Mouse (Mus musculus) right cerebral cortex, postnatal 36 days (tissue): ENCODE measurements at regions not wholly inside any gene's neighbourhood (a gene's known extent, or its start where the extent isn't known, plus 50 kb on each side); places are given as distances from the start of the nearest gene placed in this dataset.

ENCODE experiments used
- DNase-seq, 2 experiments: peaks; one replicate each; pipeline ENCODE4 v3.0.0; 2022; ENCODE audit warnings: low spot score in 2 of 2, mixed read lengths in 1 of 2

DNA sequence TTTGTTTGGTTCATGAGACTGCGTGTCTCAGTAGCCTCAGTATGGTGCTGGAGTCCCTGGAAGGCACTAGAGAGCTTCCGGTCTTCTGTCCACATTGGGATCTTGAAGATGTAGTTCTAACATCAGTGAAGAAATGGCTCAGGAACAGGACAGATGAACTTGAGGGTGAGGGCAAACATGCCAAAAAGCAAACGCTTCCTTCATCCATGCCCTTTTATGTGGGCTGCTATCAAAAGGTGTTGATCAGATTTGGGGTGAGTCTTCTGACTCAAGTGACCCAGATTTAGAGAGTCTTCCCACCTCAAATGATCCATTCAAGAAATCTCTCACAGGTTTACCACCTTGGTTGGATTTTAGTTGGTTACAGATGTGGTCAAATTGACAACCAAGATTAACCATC is 304.1 kb upstream of the Klf3 start:
- DNase-seq, result no peak

DNA sequence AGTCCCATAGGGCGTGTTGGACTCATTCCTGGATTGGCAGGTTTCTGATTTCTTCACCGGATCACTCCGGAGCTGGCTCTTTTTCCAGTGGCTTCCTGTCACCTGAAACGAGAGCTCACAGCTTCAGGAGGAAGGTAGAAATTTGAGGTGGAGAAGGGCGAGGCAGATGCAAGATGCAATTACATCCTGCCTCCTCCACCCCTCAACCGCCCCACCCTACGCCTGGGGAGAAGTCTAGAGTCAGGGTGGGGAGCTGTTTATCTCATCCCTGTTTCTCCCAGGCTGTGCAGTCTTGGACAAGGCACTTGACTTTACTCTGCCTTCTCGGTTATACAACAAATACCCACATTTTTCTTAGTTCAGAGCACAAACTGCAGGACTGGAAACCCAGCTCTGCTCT is 302.8 kb upstream of the Klf3 start:
- no peak for DNase-seq

DNA sequence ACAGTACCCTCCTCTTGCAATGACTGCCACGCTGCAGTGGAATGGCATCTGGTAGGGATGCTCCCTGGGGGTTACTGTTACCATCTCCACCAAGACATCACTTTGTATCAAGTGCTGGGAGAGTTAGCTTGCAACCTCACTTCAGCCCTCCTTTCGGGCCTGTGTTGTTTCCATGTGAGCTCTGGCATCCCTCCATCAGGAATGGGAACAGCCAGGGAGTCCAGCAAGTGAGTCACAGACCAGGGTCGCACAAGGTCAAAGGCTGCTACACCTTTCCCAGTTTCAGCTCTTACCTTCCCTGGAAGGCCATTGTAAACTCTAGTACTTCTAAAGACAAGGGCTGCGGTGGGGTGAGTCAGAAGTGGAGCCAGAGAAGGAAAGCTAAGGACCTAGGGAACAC is 302.3 kb upstream of the Klf3 start:
- no peak for DNase-seq

DNA sequence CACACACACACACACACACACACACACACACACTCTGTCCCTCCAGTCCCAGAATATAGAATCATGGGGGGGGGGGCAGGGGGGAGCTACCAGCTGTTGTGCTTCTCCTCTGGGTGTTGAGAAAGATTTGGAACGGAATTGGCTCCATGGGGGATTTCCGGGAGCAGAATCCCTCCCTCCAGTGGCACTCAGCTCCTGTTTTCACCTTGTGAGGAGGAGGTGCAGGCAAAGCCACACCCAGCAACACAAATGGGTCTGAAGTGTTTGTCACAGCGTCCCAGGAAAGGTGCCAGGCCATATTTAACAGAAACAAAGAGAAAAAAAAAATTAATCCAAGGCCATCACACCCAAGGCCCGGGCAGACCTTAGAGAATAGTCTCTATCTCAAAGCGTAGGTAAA is 301.4 kb upstream of the Klf3 start:
- DNase-seq, result no peak

DNA sequence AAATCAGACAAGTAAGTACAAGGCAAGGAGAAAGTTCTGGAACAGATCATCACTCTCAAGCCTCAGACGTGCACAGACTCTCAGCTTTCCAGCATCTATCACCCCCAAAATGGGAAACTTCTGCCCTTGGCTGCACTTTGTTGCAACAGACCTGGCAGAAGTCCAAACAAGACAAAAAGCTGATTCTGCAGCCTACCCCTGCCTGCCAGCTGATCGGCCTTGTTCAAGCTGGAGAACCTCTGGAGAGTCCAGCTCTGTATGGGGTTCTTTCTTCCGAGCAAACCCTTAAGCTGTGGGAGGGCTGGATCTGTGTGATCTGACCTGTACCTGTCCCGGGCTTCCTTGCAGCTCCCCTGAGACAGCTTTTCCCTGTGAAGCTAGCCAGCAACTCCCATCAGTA is 299.7 kb upstream of the Klf3 start:
- DNase-seq, result no peak

DNA sequence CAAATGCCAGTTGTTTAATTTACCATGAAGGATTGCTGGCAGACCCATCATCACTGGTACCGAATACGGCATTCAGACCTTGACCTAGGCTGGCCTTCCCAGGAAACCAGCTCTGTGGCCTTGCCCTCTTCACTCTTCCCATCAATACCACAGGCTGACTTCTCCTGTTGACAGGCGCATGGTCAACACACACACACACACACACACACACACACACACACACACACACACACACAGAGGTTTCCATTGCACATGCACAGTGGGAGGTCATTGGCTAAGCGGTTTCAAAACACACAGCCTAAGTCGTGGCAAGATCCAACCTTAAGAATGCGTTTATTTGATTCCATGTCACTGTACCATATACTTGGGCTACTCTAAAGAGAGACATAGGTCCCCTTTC is 298.7 kb upstream of the Klf3 start:
- no peak for DNase-seq

DNA sequence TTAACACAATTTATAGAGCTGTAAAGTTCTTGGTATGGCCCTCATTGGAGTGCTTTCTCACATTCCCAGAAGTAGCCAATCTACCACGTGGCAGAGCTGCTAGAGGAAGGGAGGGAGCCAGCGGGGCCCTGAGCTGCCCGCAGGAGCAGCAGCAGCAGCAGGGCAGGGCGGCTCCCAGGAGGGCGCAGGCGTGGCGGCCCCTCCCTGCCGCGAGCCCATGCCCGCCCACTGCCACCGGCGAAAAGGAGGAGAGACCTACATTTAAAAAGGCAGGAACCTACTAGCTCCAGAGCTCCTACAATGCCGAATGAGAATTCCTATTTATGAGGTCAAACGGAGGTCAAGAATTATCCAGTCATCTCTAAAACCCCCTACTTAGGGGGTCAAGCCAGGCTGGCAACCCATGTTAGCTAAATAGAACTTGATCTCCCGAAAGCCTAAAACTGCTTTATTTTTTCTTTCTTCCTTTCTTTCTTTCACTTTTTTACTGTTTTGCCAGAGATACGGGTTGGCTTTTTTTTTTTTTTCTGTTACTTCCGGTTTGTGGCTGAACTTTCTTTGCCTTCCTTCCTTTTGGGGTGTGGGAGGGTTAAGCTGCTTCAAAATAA is 297.9 kb upstream of the Klf3 start:
- DNase-seq, result no peak

DNA sequence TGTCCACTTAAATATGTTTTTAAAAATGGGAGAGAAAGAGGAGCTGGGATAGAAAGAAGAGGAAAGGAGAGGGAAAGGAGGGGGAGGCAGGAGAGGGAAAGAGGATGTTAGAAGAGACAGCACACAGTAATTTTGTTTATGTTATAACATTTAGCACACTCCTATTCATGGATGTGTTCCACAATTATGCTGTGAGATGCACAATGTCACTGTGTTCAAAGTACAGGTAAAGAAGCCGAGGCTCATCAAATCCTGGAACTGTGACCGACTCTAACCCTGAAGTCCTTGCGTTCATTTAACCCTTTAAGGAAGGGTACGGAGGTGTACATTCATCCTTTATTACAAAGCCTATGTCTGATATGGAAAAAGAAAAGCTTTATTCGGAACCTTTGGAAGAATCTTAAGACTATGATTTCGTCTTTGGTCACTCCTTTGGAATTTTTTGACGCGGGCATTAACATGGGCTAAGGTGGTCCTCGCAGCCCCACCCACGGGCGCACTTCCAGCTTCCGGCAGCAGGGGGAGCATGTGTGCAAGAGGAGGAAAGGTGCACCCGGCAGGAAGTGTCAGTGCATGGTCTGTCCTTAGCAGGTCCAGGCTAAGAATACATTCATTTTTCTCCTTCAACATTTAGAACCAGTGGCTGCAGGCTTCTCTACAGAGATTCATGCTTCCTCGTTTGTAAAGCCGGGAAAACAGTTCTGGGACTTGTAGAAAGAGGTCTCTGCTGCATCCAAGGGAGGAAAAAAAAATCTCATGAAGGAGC is 297.2 kb upstream of the Klf3 start:
- DNase-seq, result peak; percentile 43 to 59

DNA sequence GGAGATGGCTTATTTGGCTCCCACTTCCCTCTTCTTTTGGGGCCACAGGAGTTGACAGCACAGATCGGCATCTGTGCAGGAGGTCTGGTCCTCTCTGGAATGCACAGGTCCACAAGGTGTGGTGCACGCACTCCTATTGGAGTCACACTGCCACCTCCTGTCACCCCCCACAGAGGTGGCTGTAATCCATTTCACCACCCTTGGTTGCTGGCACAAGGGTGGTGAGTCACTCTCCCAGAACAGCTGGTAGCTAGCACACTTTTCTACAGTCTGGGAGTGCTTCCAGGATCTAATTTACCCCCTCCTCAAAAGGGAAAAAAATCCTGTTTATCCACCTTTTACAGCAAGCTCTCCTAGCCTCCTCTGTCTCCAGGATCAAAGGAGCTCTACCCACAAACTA is 294.6 kb upstream of the Klf3 start:
- no peak for DNase-seq

DNA sequence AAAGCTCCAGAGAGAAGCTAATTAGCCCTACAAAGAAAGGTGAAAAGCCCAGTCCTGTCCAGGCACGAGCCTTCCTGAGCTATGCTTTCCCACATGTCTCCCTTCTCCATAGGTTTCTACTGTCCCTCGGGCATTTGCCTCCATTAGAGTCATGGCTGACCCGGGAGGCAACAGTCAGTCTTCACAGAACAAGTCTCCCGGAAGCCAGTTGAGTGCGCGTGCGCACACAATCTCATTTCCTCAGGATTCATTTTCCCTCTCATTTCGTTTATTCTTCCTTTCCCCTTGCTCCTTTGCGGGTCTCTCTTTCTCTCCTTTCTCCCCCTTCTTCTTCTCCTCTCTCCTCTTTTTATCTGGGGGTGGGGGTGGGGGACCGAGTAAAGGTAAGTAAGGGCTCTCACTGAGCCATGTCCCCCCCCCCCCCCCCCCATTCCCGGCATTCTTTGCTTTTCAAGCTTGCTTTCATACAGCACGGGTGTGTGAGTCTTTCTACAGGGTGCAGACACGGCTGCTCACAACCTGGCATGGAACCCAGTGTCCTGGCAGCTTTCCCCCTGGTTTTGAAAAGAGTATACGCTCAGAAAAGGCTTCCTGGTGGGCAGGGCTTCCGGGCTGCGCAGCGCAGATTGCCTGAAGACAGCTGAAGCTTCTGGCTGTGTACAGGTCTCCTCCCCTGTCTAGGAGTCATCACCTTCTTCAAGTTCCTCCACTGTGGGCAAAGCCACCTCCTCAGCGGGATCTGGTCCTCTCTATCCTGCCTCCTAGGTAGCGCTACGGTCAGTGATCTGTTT is 289.8 kb upstream of the Klf3 start:
- peak in 1 of 2 experiments; percentile 26 for DNase-seq

DNA sequence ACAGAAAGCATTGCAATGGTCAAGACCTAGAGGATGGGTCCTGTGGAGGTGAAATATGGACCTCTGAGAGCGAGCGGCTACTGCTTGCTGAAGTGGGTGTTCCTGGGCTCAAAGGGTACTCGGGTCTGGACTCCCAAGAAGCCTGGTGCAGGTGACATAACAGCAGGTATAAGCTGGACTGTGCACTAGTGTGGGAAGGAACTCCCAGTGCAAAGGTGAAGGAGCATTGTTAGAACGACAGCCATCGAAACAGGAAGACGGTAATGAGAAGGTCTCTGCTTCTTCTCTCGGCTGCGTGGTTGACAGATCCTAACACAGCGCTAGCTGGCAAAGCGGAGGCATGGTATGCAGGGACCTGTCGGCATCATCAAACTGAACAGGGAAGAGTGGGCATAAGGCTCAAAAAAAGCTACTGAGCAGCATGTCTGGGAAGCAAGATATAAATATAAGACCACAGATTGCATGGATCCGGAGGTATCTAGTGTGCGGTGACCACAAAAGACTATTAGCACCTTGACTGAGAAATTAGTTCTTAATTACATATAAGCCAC is 287.0 kb upstream of the Klf3 start:
- DNase-seq, result no peak

DNA sequence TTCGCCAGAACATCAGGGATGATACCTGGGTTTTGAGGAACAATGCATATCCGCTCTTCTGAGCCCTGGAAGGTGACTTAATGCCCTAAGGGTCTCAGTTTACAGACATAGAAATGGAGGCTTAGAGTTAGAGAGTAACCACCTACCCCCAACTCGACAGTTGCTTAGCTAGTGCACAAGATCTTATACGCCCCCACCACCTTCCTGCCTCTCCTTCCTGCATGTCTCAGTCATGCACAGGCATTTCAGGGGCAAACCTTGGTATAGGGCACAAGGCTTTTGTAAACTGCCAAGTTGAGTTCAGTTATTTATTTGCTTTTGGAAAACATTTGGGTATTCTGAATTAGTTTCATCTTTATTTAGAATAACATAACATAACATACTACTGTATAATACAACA is 285.9 kb upstream of the Klf3 start:
- DNase-seq, result no peak

DNA sequence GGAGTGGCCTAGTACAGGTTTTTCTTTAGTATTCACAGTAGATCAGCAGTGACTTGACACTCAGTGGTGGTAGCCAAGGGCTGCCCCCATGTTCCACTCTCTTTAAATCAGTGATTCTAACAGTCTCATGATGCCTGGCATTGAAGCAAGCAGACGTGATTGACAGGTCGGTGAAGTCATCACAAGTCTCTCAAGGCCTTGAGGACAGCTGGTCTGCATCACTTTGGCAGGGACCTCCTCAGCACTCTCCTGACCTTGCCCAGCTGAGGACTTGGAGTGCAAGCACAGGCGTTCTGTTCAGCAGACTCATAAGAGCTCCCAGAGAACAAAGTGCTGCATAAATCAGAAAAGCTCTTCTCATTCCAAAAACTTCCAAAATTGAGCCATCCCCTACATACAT is 285.4 kb upstream of the Klf3 start:
- DNase-seq, result no peak

DNA sequence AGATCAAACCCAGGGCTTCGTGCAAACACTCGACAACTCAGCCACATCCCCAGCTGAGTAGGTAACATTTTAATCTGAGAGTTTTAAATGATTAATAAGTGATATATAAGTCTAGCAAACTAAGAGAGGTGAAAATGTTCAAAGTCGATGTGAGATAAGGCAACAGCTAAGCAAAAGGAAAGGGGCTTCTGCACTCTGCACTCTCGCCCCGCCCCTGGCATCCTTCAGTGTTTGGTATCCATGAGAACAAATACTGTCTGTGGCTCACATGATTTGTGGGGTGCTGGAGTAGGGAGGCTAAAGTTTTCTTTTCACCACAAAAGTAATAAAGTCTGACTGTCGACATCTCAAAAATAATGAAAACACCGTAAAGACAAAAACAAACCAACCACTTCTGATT is 284.2 kb upstream of the Klf3 start:
- no peak for DNase-seq

DNA sequence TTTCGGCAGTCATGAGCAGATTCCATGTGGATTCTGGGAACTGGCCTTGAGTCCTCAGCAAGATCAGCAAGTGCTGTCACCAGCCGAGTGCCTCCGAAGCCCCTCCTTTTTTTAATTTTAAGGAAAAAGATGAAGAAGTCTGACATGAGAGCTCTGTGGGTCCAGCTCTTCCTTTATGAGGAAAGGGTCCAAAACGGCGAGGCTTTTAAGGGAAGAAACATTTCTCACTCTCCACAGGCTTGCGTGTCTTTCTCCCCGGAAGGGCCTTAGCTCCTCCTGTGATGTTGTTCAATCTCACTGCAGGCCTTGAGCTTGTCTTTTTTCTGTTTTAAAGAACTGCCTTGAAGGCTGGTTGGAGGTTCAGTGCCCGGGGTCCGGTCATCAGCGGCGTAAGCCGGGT is 283.5 kb upstream of the Klf3 start:
- no peak for DNase-seq

DNA sequence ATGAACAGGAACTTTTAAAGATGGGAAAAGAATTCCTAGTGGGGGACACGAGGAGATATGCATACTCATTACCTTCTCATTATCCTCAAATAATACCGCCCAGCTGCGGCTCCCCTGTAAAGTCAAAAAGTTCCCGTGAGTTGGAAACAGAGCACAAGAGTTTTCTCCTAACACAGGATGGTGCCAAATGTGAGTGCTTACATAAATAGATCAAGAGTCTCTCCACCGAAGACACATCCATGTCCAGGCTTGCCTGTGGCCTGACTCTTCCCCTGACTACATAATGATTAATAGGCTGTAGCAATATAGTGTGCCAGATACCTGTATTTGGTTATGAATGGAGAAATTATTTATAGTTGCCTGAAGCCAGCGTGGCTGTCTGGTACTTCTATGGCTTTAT is 281.8 kb upstream of the Klf3 start:
- no peak for DNase-seq

DNA sequence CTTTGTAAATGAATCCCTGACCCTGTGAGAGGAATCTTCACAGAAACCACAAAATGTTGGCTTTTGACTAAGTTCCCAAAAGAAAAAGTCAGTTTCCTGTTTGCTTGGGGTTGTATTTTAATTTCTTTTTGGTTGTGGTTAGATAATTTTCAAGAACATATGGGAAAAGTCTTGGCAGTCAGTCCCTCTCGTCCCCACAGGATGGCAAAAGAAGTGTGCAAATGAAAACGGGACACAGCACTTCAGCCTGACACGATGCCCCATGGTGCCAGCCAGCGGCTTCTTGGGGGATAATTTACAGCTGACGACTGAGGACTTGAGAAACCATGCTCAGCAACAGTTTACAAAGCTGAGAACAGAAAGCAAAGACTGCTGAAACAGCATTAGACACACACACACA is 281.2 kb upstream of the Klf3 start:
- no peak for DNase-seq

DNA sequence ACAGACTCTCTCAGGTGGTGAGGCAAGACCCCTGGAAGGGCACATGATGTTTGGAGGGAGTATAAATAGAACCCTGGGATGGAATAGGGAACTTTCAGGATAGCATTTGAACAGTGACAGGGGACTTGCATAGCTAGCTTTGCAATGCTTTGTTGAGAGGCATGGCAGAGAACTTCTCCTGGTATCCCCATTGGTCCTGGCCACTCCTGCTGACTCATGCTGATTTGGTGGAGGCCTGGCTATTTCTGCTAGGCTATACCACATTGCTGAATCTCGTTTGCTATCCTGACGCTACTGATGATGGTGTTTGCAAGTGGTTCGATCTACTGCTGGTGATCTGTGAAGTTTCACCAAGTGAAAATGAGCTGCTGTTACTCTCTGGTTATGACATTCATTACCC is 276.7 kb upstream of the Klf3 start:
- no peak for DNase-seq

DNA sequence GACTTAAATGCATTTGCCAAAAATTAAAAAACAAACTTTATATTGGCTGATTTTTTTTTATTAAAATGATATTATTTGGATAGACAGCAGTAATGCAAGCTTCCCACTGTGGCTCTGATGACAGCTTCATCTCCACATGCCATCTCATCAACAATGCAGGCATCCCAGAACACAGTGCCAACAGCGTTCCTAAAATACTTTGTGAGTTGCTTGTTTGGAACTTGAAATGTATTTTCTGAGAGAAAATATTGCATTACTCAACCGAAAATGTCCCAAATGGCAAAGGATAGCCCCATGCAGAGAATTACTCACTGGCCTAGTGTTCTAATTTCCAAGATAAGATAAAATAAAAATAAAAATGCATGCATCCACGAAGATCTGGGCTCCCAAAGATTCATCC is 275.2 kb upstream of the Klf3 start:
- no peak for DNase-seq

DNA sequence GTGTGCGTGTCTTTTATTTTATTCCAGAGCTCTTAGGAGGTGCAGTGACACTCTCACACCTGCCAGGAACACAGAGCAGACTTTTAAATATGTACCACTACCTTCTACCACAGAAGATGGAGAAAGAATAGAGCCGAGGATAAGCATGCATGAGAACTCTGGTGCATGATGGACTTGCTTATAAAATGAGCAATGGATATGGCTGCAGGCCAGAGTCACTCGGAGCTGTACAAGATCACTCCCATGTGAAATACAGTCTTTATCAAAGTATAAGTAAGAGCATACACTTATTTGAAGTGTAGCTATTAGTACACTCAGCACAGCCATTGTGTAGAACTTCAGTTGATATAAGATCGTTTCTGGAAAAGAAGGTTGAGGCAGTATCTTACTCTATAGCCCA is 268.8 kb upstream of the Klf3 start:
- DNase-seq, result no peak

DNA sequence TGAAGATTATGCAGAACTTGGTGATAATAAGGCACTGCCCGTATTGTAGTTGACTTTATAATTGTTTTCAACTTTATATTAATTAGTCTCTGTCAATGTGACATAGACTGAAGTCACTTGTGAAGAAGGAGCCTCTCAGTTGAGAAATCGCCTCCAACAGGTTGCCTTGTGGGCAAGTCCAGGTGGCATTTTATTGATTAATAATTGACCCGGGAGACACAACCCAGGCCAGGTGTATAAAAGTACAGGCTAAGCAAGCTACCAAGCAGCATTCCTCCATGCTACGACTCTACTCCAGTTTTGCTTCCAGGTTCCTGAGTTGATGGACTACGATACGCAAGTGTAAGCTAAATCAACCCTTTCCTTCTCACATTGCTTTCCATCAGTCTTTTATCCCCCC is 268.2 kb upstream of the Klf3 start:
- DNase-seq, result no peak

DNA sequence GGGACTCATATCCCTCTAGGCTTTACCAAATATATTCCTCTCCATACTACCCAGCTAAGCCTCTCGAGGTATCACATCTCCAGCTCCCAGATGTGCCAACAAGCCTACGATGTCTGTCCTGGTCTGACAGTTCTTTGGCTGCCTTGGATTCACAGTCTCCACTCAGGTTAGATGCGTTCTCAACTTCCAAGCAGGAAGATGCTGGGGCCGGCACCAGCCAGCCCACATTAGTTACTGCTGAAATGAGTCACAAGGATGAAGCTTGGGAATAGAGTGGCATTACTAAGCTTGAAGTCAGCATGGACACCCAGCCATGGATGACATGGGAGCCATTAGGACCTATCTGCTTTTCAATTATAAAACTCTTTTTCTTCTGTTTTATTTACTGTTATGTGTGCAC is 267.6 kb upstream of the Klf3 start:
- no peak for DNase-seq
